Mouse (Mus musculus): ENCODE data around the gene Srd5a3. TPM values are rescaled to one million over a fixed set of nuclear protein-coding genes. Genes with fewer than 3 reads are reported as not detected.

Gene Srd5a3
- total and polyA plus RNA-seq, 3 experiments = 8.6 to 17.0 (median 10.0) TPM

GRCm38 (mm10) chr5:76203171-76203570, 63.1 kb downstream of the Srd5a3 start:
- intact Hi-C loops (cut with DNase I) = loop anchor here (10.0 kb wide), 1 partner anchor 338 kb away; no protein-coding TSS in a partner anchor

More at GRCm38 (mm10) chr5:76203171-76203570, 63.1 kb downstream of the Srd5a3 start:
- 0 out of 2 replicates have a peak, but pooled peaks have one; percentile 14 for TF ChIP-seq EP300 (IDR thresholded peaks at IDR 0.05; ENCODE audit: insufficient read depth, low read depth, low read length)
- no peak for TF ChIP-seq CTCF (IDR thresholded peaks at IDR 0.05)
- H3K27me3 ChIP-seq (ENCODE audit: control insufficient read depth, insufficient read depth, low read length) = no peaks in the 10 kb centered on the region
- peaks cover 9% of the 10 kb centered on the region for H3K36me3 ChIP-seq (ENCODE audit: control insufficient read depth, insufficient read depth, low read length)
- H3K79me2 ChIP-seq (replicated peaks; ENCODE audit: control insufficient read depth, insufficient read depth, low read length) = peaks cover 4% of the 10 kb centered on the region
- peak in 1 of 2 experiments; percentile 13 for DNase-seq
- no peak overlapping the region for H3K9ac ChIP-seq (ENCODE audit: low read depth, low read length)
- no peak overlapping the region for H3K4me3 ChIP-seq
- WGBS = 44% methylated on average over 3 of the region's 3 CpGs
- H3K27ac ChIP-seq = no peak overlapping the region
- peaks cover 3% of the 10 kb centered on the region for H3K4me1 ChIP-seq (ENCODE audit: control insufficient read depth, insufficient read depth, low read length)

Other genes with a start within 250 kb of the Srd5a3 start
- gene Kdr, start 161.8 kb upstream of the Srd5a3 start, total RNA-seq (2021) = 10 to 100 TPM; 70.7 to 78.2 TPM
- 38.3 and 73.9 TPM in 2 replicates for gene Kdr, start 161.8 kb upstream of the Srd5a3 start, polyA plus RNA-seq (2012; rRNA removed)
- gene Tmem165, start 43.6 kb downstream of the Srd5a3 start, total RNA-seq (2021) = 10 to 100 TPM; 17.9 to 19.0 TPM
- 21.5 and 25.9 TPM in 2 replicates for gene Tmem165, start 43.6 kb downstream of the Srd5a3 start, polyA plus RNA-seq (2012; rRNA removed)
- 10 to 100 TPM; 29.4 to 35.3 TPM for gene Clock, start 164.5 kb downstream of the Srd5a3 start, total RNA-seq (2021)
- gene Clock, start 164.5 kb downstream of the Srd5a3 start, polyA plus RNA-seq (2012; rRNA removed) = 11.1 and 23.7 TPM in 2 replicates
- not detected for gene Pdcl2, start 190.9 kb downstream of the Srd5a3 start, total RNA-seq (2021)
- gene Pdcl2, start 190.9 kb downstream of the Srd5a3 start, polyA plus RNA-seq (2012; rRNA removed) = not detected in 2 replicates
- not detected for gene Nmu, start 223.5 kb downstream of the Srd5a3 start, total RNA-seq (2021)
- gene Nmu, start 223.5 kb downstream of the Srd5a3 start, polyA plus RNA-seq (2012; rRNA removed) = not detected in 2 replicates